Mouse (Mus musculus) limb, embryonic 15.5 days (tissue): ENCODE data around the gene Crtac1. TPM values are rescaled to one million over a fixed set of nuclear protein-coding genes. Genes with fewer than 3 reads are reported as not detected.

ENCODE experiments used
- ATAC-seq: fragments of 200-750 bp; cut with Nextera tagmentation; 2 replicates; pipeline ENCODE4 v1.8.0; 2017; ENCODE audit warnings: low read depth, moderate TSS enrichment; ENCODE audit not compliant: insufficient number of reproducible peaks, low FRiP score, low TSS enrichment
- H3K27ac ChIP-seq: fragments of 300-500 bp; sonication (generic); 2 replicates; pipeline ENCODE4 v1.5.1; 2015; ENCODE audit warnings: moderate library complexity, mild to moderate bottlenecking, inconsistent platforms
- H3K27me3 ChIP-seq: fragments of 300-500 bp; sonication (generic); 2 replicates; pipeline ENCODE4 v1.6.1; 2015; ENCODE audit warnings: inconsistent platforms
- H3K36me3 ChIP-seq: fragments of 300-500 bp; sonication (generic); 2 replicates; pipeline ENCODE4 v1.6.1; 2015; ENCODE audit warnings: inconsistent platforms
- H3K4me1 ChIP-seq: fragments of 300-500 bp; sonication (generic); 2 replicates; pipeline ENCODE4 v1.6.1; 2015; ENCODE audit warnings: inconsistent platforms
- H3K4me2 ChIP-seq: fragments of 300-500 bp; sonication (generic); 2 replicates; pipeline ENCODE4 v1.6.1; 2015; ENCODE audit warnings: mild to moderate bottlenecking, inconsistent platforms
- H3K4me3 ChIP-seq: fragments of 300-500 bp; sonication (generic); 2 replicates; pipeline ENCODE4 v1.5.1; 2015; ENCODE audit warnings: mild to moderate bottlenecking, inconsistent platforms
- H3K9ac ChIP-seq: fragments of 300-500 bp; sonication (generic); 2 replicates; pipeline ENCODE4 v1.6.1; 2015; ENCODE audit warnings: inconsistent platforms
- H3K9me3 ChIP-seq: fragments of 300-500 bp; sonication (generic); 2 replicates; pipeline ENCODE4 v1.6.1; 2016; ENCODE audit warnings: inconsistent platforms
- WGBS: fragments of 180-500 bp; shearing (Covaris S2); methylation state at CpG from one replicate; pipeline ENCODE4 v1.1.7; 2015; 5-methylcytosine and 5-hydroxymethylcytosine counted together
- polyA plus RNA-seq: library from polyadenylated mRNA; unstranded; fragments of >200 nt; fragmentation: Nextera tagmentation; extraction: Ambion mirVana; gene quantifications from 2 replicates; pipeline ENCODE4 v1.2.1, GENCODE M21; 2015

The Crtac1 gene
- polyA plus RNA-seq, 1 experiment from 2014 or later: 3.5 TPM

GRCm38 (mm10) chr19:42443887-42444409 lies 12.4 kb upstream of the Crtac1 start:
- Histone ChIP-seq H3K27me3 (no peaks in the 10 kb centered on the region), H3K9me3 (no peaks in the 10 kb centered on the region; the same call in 1 of the 2 replicates), H3K36me3 (no peaks in the 10 kb centered on the region), H3K4me1 (no peaks in the 10 kb centered on the region), H3K27ac (no peak overlapping the region), H3K4me3 (no peak overlapping the region), H3K9ac (no peak overlapping the region), H3K4me2 (no peak overlapping the region)
- WGBS: 12% methylated on average over 3 of the region's 3 CpGs
- ATAC-seq: no peak

GRCm38 (mm10) chr19:42443266-42443665 lies 11.7 kb upstream of the Crtac1 start:
- Histone ChIP-seq H3K9ac (no peak overlapping the region), H3K36me3 (no peaks in the 10 kb centered on the region), H3K27me3 (no peaks in the 10 kb centered on the region), H3K4me2 (no peak overlapping the region), H3K4me3 (no peak overlapping the region), H3K9me3 (no peaks in the 10 kb centered on the region; the same call in 1 of the 2 replicates), H3K27ac (no peak overlapping the region), H3K4me1 (no peaks in the 10 kb centered on the region)
- ATAC-seq: no peak
- WGBS: 63% methylated on average over 4 of the region's 4 CpGs

- no peak for ATAC-seq
- H3K4me3 ChIP-seq: no peak overlapping the region
- no peak overlapping the region for H3K4me2 ChIP-seq
- H3K27ac ChIP-seq: no peak overlapping the region
- H3K4me1 ChIP-seq: no peaks in the 10 kb centered on the region
- H3K36me3 ChIP-seq: no peaks in the 10 kb centered on the region
- H3K9ac ChIP-seq: no peak overlapping the region
- no peaks in the 10 kb centered on the region; the same call in 1 of the 2 replicates for H3K9me3 ChIP-seq
- WGBS: 20% methylated on average over 8 of the region's 8 CpGs
- no peaks in the 10 kb centered on the region for H3K27me3 ChIP-seq
Measured at GRCm38 (mm10) chr19:42442246-42443197, 10.9 kb upstream of the Crtac1 start.

- H3K4me1 ChIP-seq: no peaks in the 10 kb centered on the region
- no peaks in the 10 kb centered on the region; the same call in 1 of the 2 replicates for H3K9me3 ChIP-seq
- peaks cover 10% of the 10 kb centered on the region for H3K27me3 ChIP-seq
- WGBS: 22% methylated on average over 3 of the region's 3 CpGs
- ATAC-seq: no peak
- no peak overlapping the region for H3K4me2 ChIP-seq
- no peaks in the 10 kb centered on the region for H3K36me3 ChIP-seq
- H3K9ac ChIP-seq: no peak overlapping the region
- no peak overlapping the region for H3K4me3 ChIP-seq
- H3K27ac ChIP-seq: no peak overlapping the region
Measured at GRCm38 (mm10) chr19:42440089-42440488, 8.5 kb upstream of the Crtac1 start.

GRCm38 (mm10) chr19:42439353-42439752 lies 7.8 kb upstream of the Crtac1 start:
- Histone ChIP-seq H3K36me3 (no peaks in the 10 kb centered on the region), H3K4me3 (no peak overlapping the region), H3K4me1 (no peaks in the 10 kb centered on the region), H3K27ac (no peak overlapping the region), H3K9me3 (no peaks in the 10 kb centered on the region; the same call in 1 of the 2 replicates), H3K4me2 (no peak overlapping the region), H3K27me3 (peaks cover 17% of the 10 kb centered on the region), H3K9ac (no peak overlapping the region)
- WGBS: 73% methylated on average over 9 of the region's 9 CpGs
- no peak for ATAC-seq

- H3K27me3 ChIP-seq: peaks cover 55% of the 10 kb centered on the region
- H3K4me1 ChIP-seq: peaks cover 18% of the 10 kb centered on the region
- H3K27ac ChIP-seq: no peak overlapping the region
- ATAC-seq: no peak
- no peaks in the 10 kb centered on the region; the same call in 1 of the 2 replicates for H3K9me3 ChIP-seq
- no peak overlapping the region for H3K4me2 ChIP-seq
- H3K9ac ChIP-seq: no peak overlapping the region
- H3K4me3 ChIP-seq: no peak overlapping the region
- H3K36me3 ChIP-seq: no peaks in the 10 kb centered on the region
- WGBS: 49% methylated on average over 4 of the region's 4 CpGs
Measured at GRCm38 (mm10) chr19:42435621-42436020, 4.0 kb upstream of the Crtac1 start.

GRCm38 (mm10) chr19:42432761-42433160 lies 1.2 kb upstream of the Crtac1 start:
- Histone ChIP-seq H3K9me3 (no peaks in the 10 kb centered on the region), H3K36me3 (no peaks in the 10 kb centered on the region), H3K4me1 (peaks cover 18% of the 10 kb centered on the region), H3K9ac (no peak overlapping the region), H3K4me2 (peak overlapping the region; percentile 93; the same call in 1 of the 2 replicates), H3K27me3 (peaks cover 77% of the 10 kb centered on the region), H3K4me3 (peak overlapping the region; percentile 57), H3K27ac (no peak overlapping the region)
- ATAC-seq: no peak
- 43% methylated on average over 8 of the region's 8 CpGs for WGBS

GRCm38 (mm10) chr19:42432191-42432590 lies 608 bp upstream of the Crtac1 start:
- H3K4me2 ChIP-seq: peak overlapping the region; percentile 93
- peaks cover 79% of the 10 kb centered on the region for H3K27me3 ChIP-seq
- peak overlapping the region; percentile 57 for H3K4me3 ChIP-seq
- H3K36me3 ChIP-seq: no peaks in the 10 kb centered on the region
- peaks cover 18% of the 10 kb centered on the region for H3K4me1 ChIP-seq
- no peaks in the 10 kb centered on the region for H3K9me3 ChIP-seq
- WGBS: under 1% methylated on average over 25 of the region's 44 CpGs
- no peak overlapping the region for H3K27ac ChIP-seq
- ATAC-seq: no peak; the same call in 1 of the 2 replicates
- H3K9ac ChIP-seq: peak overlapping the region; percentile 20; the same call in 1 of the 2 replicates

GRCm38 (mm10) chr19:42430981-42431380 lies 602 bp downstream of the Crtac1 start:
- no peaks in the 10 kb centered on the region for H3K9me3 ChIP-seq
- H3K4me2 ChIP-seq: peak overlapping the region; percentile 93
- under 1% methylated on average over 19 of the region's 19 CpGs for WGBS
- H3K27me3 ChIP-seq: peaks cover 84% of the 10 kb centered on the region
- H3K27ac ChIP-seq: no peak overlapping the region
- ATAC-seq: no peak
- H3K36me3 ChIP-seq: no peaks in the 10 kb centered on the region
- H3K4me3 ChIP-seq: peak overlapping the region; percentile 57
- no peak overlapping the region for H3K9ac ChIP-seq
- peaks cover 18% of the 10 kb centered on the region for H3K4me1 ChIP-seq

- 12% methylated on average over 3 of the region's 3 CpGs for WGBS
- no peak for ATAC-seq
Measured at GRCm38 (mm10) chr19:42429410-42429809, 2.2 kb downstream of the Crtac1 start.

GRCm38 (mm10) chr19:42425208-42425607 lies 6.4 kb downstream of the Crtac1 start:
- Histone ChIP-seq H3K27me3 (peaks cover 26% of the 10 kb centered on the region), H3K9ac (no peak overlapping the region), H3K9me3 (no peaks in the 10 kb centered on the region), H3K4me1 (no peaks in the 10 kb centered on the region), H3K27ac (no peak overlapping the region), H3K4me2 (no peak overlapping the region), H3K36me3 (no peaks in the 10 kb centered on the region), H3K4me3 (no peak overlapping the region)
- WGBS: 3% methylated on average over 3 of the region's 3 CpGs
- ATAC-seq: no peak

More at GRCm38 (mm10) chr19:42429410-42429809, 2.2 kb downstream of the Crtac1 start:
- H3K9me3 ChIP-seq: no peaks in the 10 kb centered on the region
- H3K9ac ChIP-seq: no peak overlapping the region
- peaks cover 18% of the 10 kb centered on the region for H3K4me1 ChIP-seq
- no peak overlapping the region for H3K4me3 ChIP-seq
- peaks cover 68% of the 10 kb centered on the region for H3K27me3 ChIP-seq
- no peak overlapping the region for H3K4me2 ChIP-seq
- H3K36me3 ChIP-seq: no peaks in the 10 kb centered on the region
- no peak overlapping the region for H3K27ac ChIP-seq

GRCm38 (mm10) chr19:42415042-42415441 lies 16.5 kb downstream of the Crtac1 start:
- Histone ChIP-seq H3K36me3 (no peaks in the 10 kb centered on the region), H3K27me3 (peaks cover 13% of the 10 kb centered on the region; the same call in 1 of the 2 replicates), H3K4me1 (no peaks in the 10 kb centered on the region), H3K4me3 (no peak overlapping the region), H3K9ac (no peak overlapping the region), H3K27ac (no peak overlapping the region), H3K9me3 (no peaks in the 10 kb centered on the region), H3K4me2 (no peak overlapping the region)
- ATAC-seq: no peak
- 58% methylated on average over 8 of the region's 8 CpGs for WGBS
